Mouse (Mus musculus): ENCODE data around the gene Hs3st6. TPM values are rescaled to one million over a fixed set of nuclear protein-coding genes. Genes with fewer than 3 reads are reported as not detected.

Gene Hs3st6
- polyA plus RNA-seq, 2 experiments: 4.9 to 5.3 TPM

- ATAC-seq (ENCODE audit: low FRiP score, low read depth): peak; percentile 93
- WGBS: 1% methylated on average over 39 of the region's 71 CpGs
- H3K9me3 ChIP-seq (ENCODE audit: control insufficient read depth, low read length): no peaks in the 10 kb centered on the region
- H3K9ac ChIP-seq (ENCODE audit: low read depth, low read length, severe bottlenecking): peak within 1 kb of the TSS; percentile 67
- peak within 1 kb of the TSS; percentile 67 for H3K4me3 ChIP-seq (replicated peaks; ENCODE audit: low read length)
- no peaks in the 10 kb centered on the region for H3K4me1 ChIP-seq (ENCODE audit: control insufficient read depth, insufficient read depth, low read length)
- no peak for TF ChIP-seq POLR2A (IDR thresholded peaks at IDR 0.05; ENCODE audit: borderline replicate concordance, extremely low read depth, insufficient read depth, insufficient read length)
- no peaks in the 10 kb centered on the region for H3K36me3 ChIP-seq (ENCODE audit: control insufficient read depth, insufficient read depth, low read length)
- peaks cover 12% of the 10 kb centered on the region for H3K27me3 ChIP-seq (ENCODE audit: control insufficient read depth, insufficient read depth, low read length)
- H3K4me2 ChIP-seq (replicated peaks; ENCODE audit: low read depth, low read length, severe bottlenecking): peak within 1 kb of the TSS; percentile 85
- DNase-seq (ENCODE audit: low spot score): peak; percentile 74
- H3K27ac ChIP-seq (replicated peaks; ENCODE audit: low read depth, low read length): no peak within 1 kb of the TSS
Measured at GRCm38 (mm10) chr17:24803952-24804951, 51.5 kb downstream of the Hs3st6 start, which contains the start of gene Meiob. TSS of gene Meiob (plus strand) at chr17:24804289.

Other genes starting within 250 kb of the Hs3st6 start
- 308 and 376 TPM in 2 replicates for gene Traf7, start 225.1 kb upstream of the Hs3st6 start, polyA plus RNA-seq (2012; rRNA removed)
- gene Traf7, start 225.1 kb upstream of the Hs3st6 start, polyA plus RNA-seq (2014; fragmentation: Nextera tagmentation; extraction: Ambion mirVana): 81.3 and 91.0 TPM in 2 replicates
- gene Rab26, start 218.8 kb upstream of the Hs3st6 start, polyA plus RNA-seq (2012; rRNA removed): 2.0 and 3.0 TPM in 2 replicates
- gene Rab26, start 218.8 kb upstream of the Hs3st6 start, polyA plus RNA-seq (2014; fragmentation: Nextera tagmentation; extraction: Ambion mirVana): 4.1 and 6.1 TPM in 2 replicates
- gene Pkd1, start 203.2 kb upstream of the Hs3st6 start, polyA plus RNA-seq (2012; rRNA removed): 73.6 and 106 TPM in 2 replicates
- gene Pkd1, start 203.2 kb upstream of the Hs3st6 start, polyA plus RNA-seq (2014; fragmentation: Nextera tagmentation; extraction: Ambion mirVana): 49.1 and 50.5 TPM in 2 replicates
- gene Tsc2, start 120.4 kb upstream of the Hs3st6 start, polyA plus RNA-seq (2012; rRNA removed): 162 and 199 TPM in 2 replicates
- 62.9 and 70.6 TPM in 2 replicates for gene Tsc2, start 120.4 kb upstream of the Hs3st6 start, polyA plus RNA-seq (2014; fragmentation: Nextera tagmentation; extraction: Ambion mirVana)
- 28.5 and 30.0 TPM in 2 replicates for gene Nthl1, start 120.3 kb upstream of the Hs3st6 start, polyA plus RNA-seq (2012; rRNA removed)
- 17.8 and 21.5 TPM in 2 replicates for gene Nthl1, start 120.3 kb upstream of the Hs3st6 start, polyA plus RNA-seq (2014; fragmentation: Nextera tagmentation; extraction: Ambion mirVana)
- 56.2 and 65.0 TPM in 2 replicates for gene Slc9a3r2, start 102.7 kb upstream of the Hs3st6 start, polyA plus RNA-seq (2012; rRNA removed)
- gene Slc9a3r2, start 102.7 kb upstream of the Hs3st6 start, polyA plus RNA-seq (2014; fragmentation: Nextera tagmentation; extraction: Ambion mirVana): 60.1 and 71.5 TPM in 2 replicates
- gene Npw, start 94.5 kb upstream of the Hs3st6 start, polyA plus RNA-seq (2012; rRNA removed): 0.47 and 0.58 TPM in 2 replicates
- 0.33 and 0.41 TPM in 2 replicates for gene Npw, start 94.5 kb upstream of the Hs3st6 start, polyA plus RNA-seq (2014; fragmentation: Nextera tagmentation; extraction: Ambion mirVana)
- gene Zfp598, start 83.3 kb upstream of the Hs3st6 start, polyA plus RNA-seq (2012; rRNA removed): 91.4 and 112 TPM in 2 replicates
- gene Zfp598, start 83.3 kb upstream of the Hs3st6 start, polyA plus RNA-seq (2014; fragmentation: Nextera tagmentation; extraction: Ambion mirVana): 29.9 and 31.8 TPM in 2 replicates
- gene Syngr3, start 63.0 kb upstream of the Hs3st6 start, polyA plus RNA-seq (2012; rRNA removed): 2.6 and 3.0 TPM in 2 replicates
- gene Syngr3, start 63.0 kb upstream of the Hs3st6 start, polyA plus RNA-seq (2014; fragmentation: Nextera tagmentation; extraction: Ambion mirVana): 3.1 and 4.9 TPM in 2 replicates
- gene Gfer, start 56.8 kb upstream of the Hs3st6 start, polyA plus RNA-seq (2012; rRNA removed): 27.3 and 34.2 TPM in 2 replicates
- gene Gfer, start 56.8 kb upstream of the Hs3st6 start, polyA plus RNA-seq (2014; fragmentation: Nextera tagmentation; extraction: Ambion mirVana): 38.6 and 39.5 TPM in 2 replicates
- gene Noxo1, start 56.8 kb upstream of the Hs3st6 start, polyA plus RNA-seq (2012; rRNA removed): 9.2 and 11.9 TPM in 2 replicates
- 3.8 and 4.5 TPM in 2 replicates for gene Noxo1, start 56.8 kb upstream of the Hs3st6 start, polyA plus RNA-seq (2014; fragmentation: Nextera tagmentation; extraction: Ambion mirVana)
- 62.1 and 72.1 TPM in 2 replicates for gene Tbl3, start 45.3 kb upstream of the Hs3st6 start, polyA plus RNA-seq (2012; rRNA removed)
- 62.8 and 73.9 TPM in 2 replicates for gene Tbl3, start 45.3 kb upstream of the Hs3st6 start, polyA plus RNA-seq (2014; fragmentation: Nextera tagmentation; extraction: Ambion mirVana)
- 0.85 and 0.98 TPM in 2 replicates for gene Rnf151, start 34.9 kb upstream of the Hs3st6 start, polyA plus RNA-seq (2012; rRNA removed)
- 0.19 and 0.40 TPM in 2 replicates for gene Rnf151, start 34.9 kb upstream of the Hs3st6 start, polyA plus RNA-seq (2014; fragmentation: Nextera tagmentation; extraction: Ambion mirVana)
- gene Rps2, start 34.9 kb upstream of the Hs3st6 start, polyA plus RNA-seq (2012; rRNA removed): 2,709 and 3,185 TPM in 2 replicates
- gene Rps2, start 34.9 kb upstream of the Hs3st6 start, polyA plus RNA-seq (2014; fragmentation: Nextera tagmentation; extraction: Ambion mirVana): 1,651 and 1,722 TPM in 2 replicates
- gene Ndufb10, start 28.5 kb upstream of the Hs3st6 start, polyA plus RNA-seq (2012; rRNA removed): 178 and 192 TPM in 2 replicates
- 235 and 237 TPM in 2 replicates for gene Ndufb10, start 28.5 kb upstream of the Hs3st6 start, polyA plus RNA-seq (2014; fragmentation: Nextera tagmentation; extraction: Ambion mirVana)
- gene Rpl3l, start 25.2 kb upstream of the Hs3st6 start, polyA plus RNA-seq (2012; rRNA removed): not detected in 2 replicates
- 0.19 TPM in 1 of 2 replicates, not detected in the other for gene Rpl3l, start 25.2 kb upstream of the Hs3st6 start, polyA plus RNA-seq (2014; fragmentation: Nextera tagmentation; extraction: Ambion mirVana)
- gene Msrb1, start 16.3 kb upstream of the Hs3st6 start, polyA plus RNA-seq (2012; rRNA removed): 36.2 and 44.1 TPM in 2 replicates
- gene Msrb1, start 16.3 kb upstream of the Hs3st6 start, polyA plus RNA-seq (2014; fragmentation: Nextera tagmentation; extraction: Ambion mirVana): 29.8 and 29.9 TPM in 2 replicates
- not detected in 2 replicates for gene Meiob, start 51.3 kb downstream of the Hs3st6 start, polyA plus RNA-seq (2012; rRNA removed)
- not detected in 2 replicates for gene Meiob, start 51.3 kb downstream of the Hs3st6 start, polyA plus RNA-seq (2014; fragmentation: Nextera tagmentation; extraction: Ambion mirVana)
- gene Hagh, start 87.2 kb downstream of the Hs3st6 start, polyA plus RNA-seq (2012; rRNA removed): 23.9 and 25.7 TPM in 2 replicates
- gene Hagh, start 87.2 kb downstream of the Hs3st6 start, polyA plus RNA-seq (2014; fragmentation: Nextera tagmentation; extraction: Ambion mirVana): 29.4 and 35.4 TPM in 2 replicates
- 12.8 and 14.8 TPM in 2 replicates for gene Fahd1, start 97.4 kb downstream of the Hs3st6 start, polyA plus RNA-seq (2012; rRNA removed)
- 16.5 and 17.4 TPM in 2 replicates for gene Fahd1, start 97.4 kb downstream of the Hs3st6 start, polyA plus RNA-seq (2014; fragmentation: Nextera tagmentation; extraction: Ambion mirVana)
- gene Igfals, start 113.0 kb downstream of the Hs3st6 start, polyA plus RNA-seq (2012; rRNA removed): 0.10 and 0.24 TPM in 2 replicates
- 0.08 and 0.18 TPM in 2 replicates for gene Igfals, start 113.0 kb downstream of the Hs3st6 start, polyA plus RNA-seq (2014; fragmentation: Nextera tagmentation; extraction: Ambion mirVana)
- 27.4 and 31.2 TPM in 2 replicates for gene Nubp2, start 133.4 kb downstream of the Hs3st6 start, polyA plus RNA-seq (2012; rRNA removed)
- 54.0 and 55.5 TPM in 2 replicates for gene Nubp2, start 133.4 kb downstream of the Hs3st6 start, polyA plus RNA-seq (2014; fragmentation: Nextera tagmentation; extraction: Ambion mirVana)
- 49.6 and 53.4 TPM in 2 replicates for gene Spsb3, start 133.7 kb downstream of the Hs3st6 start, polyA plus RNA-seq (2012; rRNA removed)
- gene Spsb3, start 133.7 kb downstream of the Hs3st6 start, polyA plus RNA-seq (2014; fragmentation: Nextera tagmentation; extraction: Ambion mirVana): 39.4 and 40.8 TPM in 2 replicates
- gene Eme2, start 142.1 kb downstream of the Hs3st6 start, polyA plus RNA-seq (2012; rRNA removed): 39.1 and 43.9 TPM in 2 replicates
- gene Eme2, start 142.1 kb downstream of the Hs3st6 start, polyA plus RNA-seq (2014; fragmentation: Nextera tagmentation; extraction: Ambion mirVana): 28.7 and 28.9 TPM in 2 replicates
- 101 and 121 TPM in 2 replicates for gene Mrps34, start 142.1 kb downstream of the Hs3st6 start, polyA plus RNA-seq (2012; rRNA removed)
- gene Mrps34, start 142.1 kb downstream of the Hs3st6 start, polyA plus RNA-seq (2014; fragmentation: Nextera tagmentation; extraction: Ambion mirVana): 82.1 and 82.7 TPM in 2 replicates
- gene Nme3, start 143.5 kb downstream of the Hs3st6 start, polyA plus RNA-seq (2012; rRNA removed): 30.3 and 36.5 TPM in 2 replicates
- gene Nme3, start 143.5 kb downstream of the Hs3st6 start, polyA plus RNA-seq (2014; fragmentation: Nextera tagmentation; extraction: Ambion mirVana): 47.6 and 48.4 TPM in 2 replicates
- gene Mapk8ip3, start 184.0 kb downstream of the Hs3st6 start, polyA plus RNA-seq (2012; rRNA removed): 186 and 210 TPM in 2 replicates
- gene Mapk8ip3, start 184.0 kb downstream of the Hs3st6 start, polyA plus RNA-seq (2014; fragmentation: Nextera tagmentation; extraction: Ambion mirVana): 41.4 and 46.4 TPM in 2 replicates
- gene Jpt2, start 207.7 kb downstream of the Hs3st6 start, polyA plus RNA-seq (2012; rRNA removed): 85.4 and 89.6 TPM in 2 replicates
- 98.7 and 99.0 TPM in 2 replicates for gene Jpt2, start 207.7 kb downstream of the Hs3st6 start, polyA plus RNA-seq (2014; fragmentation: Nextera tagmentation; extraction: Ambion mirVana)

All from limb, embryonic 14.5 days (tissue).